Mouse (Mus musculus) megakaryocyte progenitor cell, adult 5-6 weeks (primary cell): ENCODE results near the gene Krt5. TPM values are rescaled to one million over a fixed set of nuclear protein-coding genes. Genes with fewer than 3 reads are reported as not detected.

Experiments used
- total RNA-seq, 2 experiments: library from RNA; stranded (forward) in 1 of 2; stranded (reverse) in 1 of 2; fragments of 157-497, 149-512 nt in 1 of 2; fragments of 200-1000 nt in 1 of 2; gene quantifications; 2 replicates each; pipeline versions ENCODE4 v1.2.3 to v1.2.4; 2015 to 2017

Gene Krt5
- total RNA-seq, 2 experiments from 2014 or later, result not detected

Other genes starting within 250 kb of the Krt5 start
- 0.29 TPM in 1 of 2 replicates, not detected in the other for gene Krt81, start 249.1 kb downstream of the Krt5 start, total RNA-seq (2015)
- not detected in 2 replicates for gene Krt81, start 249.1 kb downstream of the Krt5 start, total RNA-seq (2017)
- gene Krt86, start 239.4 kb downstream of the Krt5 start, total RNA-seq (2015), result not detected in 2 replicates
- gene Krt86, start 239.4 kb downstream of the Krt5 start, total RNA-seq (2017), result not detected in 2 replicates
- not detected in 2 replicates for gene Krt83, start 221.4 kb downstream of the Krt5 start, total RNA-seq (2015)
- 0.37 and 1.1 TPM in 2 replicates for gene Krt83, start 221.4 kb downstream of the Krt5 start, total RNA-seq (2017)
- gene Gm49425, start 195.6 kb downstream of the Krt5 start, total RNA-seq (2015), result 0.64 TPM in 1 of 2 replicates, not detected in the other
- not detected in 2 replicates for gene Gm49425, start 195.6 kb downstream of the Krt5 start, total RNA-seq (2017)
- gene Krt84, start 180.1 kb downstream of the Krt5 start, total RNA-seq (2015), result not detected in 2 replicates
- not detected in 2 replicates for gene Krt84, start 180.1 kb downstream of the Krt5 start, total RNA-seq (2017)
- gene Krt82, start 162.2 kb downstream of the Krt5 start, total RNA-seq (2015), result not detected in 2 replicates
- gene Krt82, start 162.2 kb downstream of the Krt5 start, total RNA-seq (2017), result not detected in 2 replicates
- not detected in 2 replicates for gene Krt90, start 149.9 kb downstream of the Krt5 start, total RNA-seq (2015)
- gene Krt90, start 149.9 kb downstream of the Krt5 start, total RNA-seq (2017), result not detected in 2 replicates
- gene Krt75, start 139.0 kb downstream of the Krt5 start, total RNA-seq (2015), result not detected in 2 replicates
- not detected in 2 replicates for gene Krt75, start 139.0 kb downstream of the Krt5 start, total RNA-seq (2017)
- not detected in 2 replicates for gene Gm5414, start 84.7 kb downstream of the Krt5 start, total RNA-seq (2015)
- not detected in 2 replicates for gene Gm5414, start 84.7 kb downstream of the Krt5 start, total RNA-seq (2017)
- gene Gm5478, start 65.5 kb downstream of the Krt5 start, total RNA-seq (2015), result not detected in 2 replicates
- gene Gm5478, start 65.5 kb downstream of the Krt5 start, total RNA-seq (2017), result not detected in 2 replicates
- not detected in 2 replicates for gene Krt6b, start 32.6 kb downstream of the Krt5 start, total RNA-seq (2015)
- gene Krt6b, start 32.6 kb downstream of the Krt5 start, total RNA-seq (2017), result not detected in 2 replicates
- gene Krt6a, start 18.6 kb downstream of the Krt5 start, total RNA-seq (2015), result not detected in 2 replicates
- gene Krt6a, start 18.6 kb downstream of the Krt5 start, total RNA-seq (2017), result not detected in 2 replicates
- not detected in 2 replicates for gene Krt71, start 30.2 kb upstream of the Krt5 start, total RNA-seq (2015)
- not detected in 2 replicates for gene Krt71, start 30.2 kb upstream of the Krt5 start, total RNA-seq (2017)
- gene Krt72, start 73.6 kb upstream of the Krt5 start, total RNA-seq (2015), result not detected in 2 replicates
- not detected in 2 replicates for gene Krt72, start 73.6 kb upstream of the Krt5 start, total RNA-seq (2017)
- gene Krt73, start 89.4 kb upstream of the Krt5 start, total RNA-seq (2015), result not detected in 2 replicates
- not detected in 2 replicates for gene Krt73, start 89.4 kb upstream of the Krt5 start, total RNA-seq (2017)
- not detected in 2 replicates for gene Krt2, start 105.3 kb upstream of the Krt5 start, total RNA-seq (2015)
- gene Krt2, start 105.3 kb upstream of the Krt5 start, total RNA-seq (2017), result not detected in 2 replicates
- not detected in 2 replicates for gene Krt1, start 137.9 kb upstream of the Krt5 start, total RNA-seq (2015)
- gene Krt1, start 137.9 kb upstream of the Krt5 start, total RNA-seq (2017), result not detected in 2 replicates
- not detected in 2 replicates for gene Krt77, start 156.8 kb upstream of the Krt5 start, total RNA-seq (2015)
- gene Krt77, start 156.8 kb upstream of the Krt5 start, total RNA-seq (2017), result not detected in 2 replicates
- not detected in 2 replicates for gene Krt76, start 180.0 kb upstream of the Krt5 start, total RNA-seq (2015)
- gene Krt76, start 180.0 kb upstream of the Krt5 start, total RNA-seq (2017), result not detected in 2 replicates
- 0.52 TPM in 1 of 2 replicates, not detected in the other for gene Krt4, start 211.8 kb upstream of the Krt5 start, total RNA-seq (2015)
- not detected in 2 replicates for gene Krt4, start 211.8 kb upstream of the Krt5 start, total RNA-seq (2017)
- gene Krt79, start 227.4 kb upstream of the Krt5 start, total RNA-seq (2015), result not detected in 2 replicates
- not detected in 2 replicates for gene Krt79, start 227.4 kb upstream of the Krt5 start, total RNA-seq (2017)
- not detected in 2 replicates for gene Krt78, start 241.4 kb upstream of the Krt5 start, total RNA-seq (2015)
- not detected in 2 replicates for gene Krt78, start 241.4 kb upstream of the Krt5 start, total RNA-seq (2017)